Mouse (Mus musculus) layer of hippocampus, postnatal 36 days (tissue): ENCODE results near the gene Fbxo40. TPM values are rescaled to one million over a fixed set of nuclear protein-coding genes. Genes with fewer than 3 reads are reported as not detected.

Experiments used
- DNase-seq, 2 experiments: peaks; one replicate each; pipeline ENCODE4 v3.0.0; 2022
- total RNA-seq, 2 experiments: library from RNA; stranded (reverse); gene quantifications; 2 replicates each; pipeline ENCODE4 v1.2.3; 2021

The Fbxo40 gene
- total RNA-seq, 2 experiments from 2014 or later: 0.07 TPM; not detected in 1

DNA sequence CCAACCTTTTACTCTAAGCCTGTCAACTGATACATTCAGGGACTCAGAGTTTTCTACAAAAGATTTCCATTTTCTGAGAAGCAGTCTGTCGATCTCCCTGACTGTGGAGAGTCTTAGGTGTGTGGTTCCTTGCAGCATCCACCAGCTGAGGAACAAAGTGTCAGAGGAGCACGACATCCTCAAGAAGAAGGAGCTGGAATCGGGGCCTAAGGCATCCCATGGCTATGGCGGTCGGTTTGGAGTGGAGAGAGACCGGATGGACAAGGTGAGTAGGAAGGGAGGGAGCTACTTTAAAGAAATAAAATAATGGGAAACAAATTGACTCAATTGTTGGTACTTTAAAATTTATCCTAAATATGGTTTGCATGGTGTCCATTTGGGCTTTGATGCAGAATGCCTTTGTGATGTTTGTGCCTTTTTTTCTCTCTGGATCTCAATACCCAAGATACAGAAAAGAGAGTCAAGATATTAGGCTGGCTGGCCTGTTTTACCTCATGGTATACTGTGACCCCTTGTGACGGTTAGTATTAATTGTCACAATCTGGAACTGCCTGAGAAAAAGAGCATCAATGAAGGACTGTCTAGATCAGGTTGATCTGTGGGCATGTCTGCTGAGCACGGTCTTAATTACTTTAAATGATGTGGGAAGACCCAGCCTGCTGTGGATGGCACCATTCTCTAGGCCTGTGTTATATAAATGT is 43.7 kb downstream of the Fbxo40 start:
- no peak for DNase-seq

DNA sequence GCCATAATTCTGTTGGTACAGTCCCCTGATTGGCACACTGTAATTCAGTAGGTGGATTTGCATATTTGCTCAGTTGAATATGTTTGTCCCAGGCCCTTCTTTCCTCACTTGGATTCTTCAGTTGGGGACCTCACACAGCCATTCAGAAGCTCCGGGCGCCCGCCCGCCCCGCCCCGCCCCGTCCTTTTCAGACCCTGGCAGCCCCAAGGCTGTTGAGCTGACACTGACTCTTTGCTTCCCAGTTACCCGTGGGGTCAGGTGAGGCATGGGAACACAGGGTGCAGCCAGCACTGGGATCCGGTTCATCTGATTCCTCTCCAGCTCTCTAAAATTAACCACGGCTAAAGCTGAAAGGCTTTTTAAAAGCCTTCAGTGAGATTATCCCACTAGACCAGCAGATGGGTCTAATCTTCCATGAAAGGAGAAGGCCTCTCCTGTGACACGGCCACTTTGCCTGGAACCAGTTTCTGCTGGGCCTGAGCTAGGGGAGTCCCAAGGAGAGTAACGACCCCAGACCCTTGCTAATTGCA is 45.3 kb downstream of the Fbxo40 start:
- peak; percentile 19 to 24 for DNase-seq

DNA sequence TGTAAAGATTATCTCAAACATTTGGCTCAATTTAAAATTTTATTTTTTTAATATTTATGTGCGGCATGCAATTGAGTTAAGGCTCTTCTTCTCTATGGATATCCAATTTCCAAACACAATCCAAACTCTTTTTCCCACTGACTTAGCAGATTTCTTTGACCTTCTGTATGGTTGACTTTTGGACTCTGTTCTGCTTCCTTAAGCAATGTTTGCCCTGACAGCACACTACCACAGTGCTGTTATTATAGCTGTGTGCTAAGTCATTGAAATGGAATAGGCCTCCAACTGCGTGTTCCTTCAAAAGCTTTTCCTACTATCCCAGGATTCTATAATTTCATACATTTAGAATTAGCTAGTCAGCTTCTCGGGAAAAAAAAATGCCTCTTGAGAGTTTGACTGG is 46.7 kb downstream of the Fbxo40 start:
- no peak for DNase-seq

DNA sequence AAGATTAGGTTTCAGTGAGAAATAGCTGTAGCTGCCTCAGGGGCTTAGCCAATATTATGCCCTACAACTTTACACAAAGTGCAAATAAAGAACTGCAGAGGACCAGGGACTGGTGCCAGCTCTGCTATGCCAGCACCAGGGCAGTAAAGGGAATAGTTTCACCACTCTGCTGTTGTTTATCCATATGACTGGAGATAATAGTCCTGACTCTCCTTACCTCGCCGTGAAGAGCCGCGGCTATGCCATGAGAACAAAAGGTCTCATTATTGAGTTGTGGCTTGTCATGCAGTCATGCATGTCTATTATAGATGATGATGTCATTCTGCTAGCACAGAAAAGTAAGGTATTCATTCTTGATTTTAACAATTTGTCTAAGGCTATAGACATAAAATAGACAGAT is 48.4 kb downstream of the Fbxo40 start:
- DNase-seq: no peak

DNA sequence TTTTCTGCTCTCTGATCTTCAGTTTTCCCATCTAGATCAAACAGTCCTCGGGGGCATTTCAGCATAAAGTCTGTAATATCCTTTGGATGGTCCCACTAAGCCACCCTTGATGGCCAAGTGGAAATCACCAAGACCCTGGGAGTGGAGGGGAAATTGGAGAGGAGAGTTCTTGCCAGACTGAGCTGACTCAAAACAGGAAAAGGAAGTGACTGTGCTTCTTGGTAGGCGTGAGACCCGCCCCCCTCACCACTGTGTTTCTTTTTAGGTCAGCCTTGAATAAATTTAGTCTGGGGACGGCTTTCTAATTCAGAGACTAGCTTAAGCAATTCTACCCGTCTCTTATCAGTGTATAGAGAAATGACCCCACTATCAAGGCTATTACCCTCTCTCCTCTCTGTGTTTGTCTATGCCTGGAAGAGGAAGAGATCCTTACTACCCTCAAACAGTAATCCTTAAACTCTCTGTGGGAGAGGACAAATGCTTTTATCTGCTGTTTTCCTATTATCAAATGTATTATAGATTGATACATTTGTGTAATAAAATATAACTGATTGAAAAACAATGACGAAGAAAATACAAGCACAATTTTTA is 49.0 kb downstream of the Fbxo40 start:
- DNase-seq: no peak

DNA sequence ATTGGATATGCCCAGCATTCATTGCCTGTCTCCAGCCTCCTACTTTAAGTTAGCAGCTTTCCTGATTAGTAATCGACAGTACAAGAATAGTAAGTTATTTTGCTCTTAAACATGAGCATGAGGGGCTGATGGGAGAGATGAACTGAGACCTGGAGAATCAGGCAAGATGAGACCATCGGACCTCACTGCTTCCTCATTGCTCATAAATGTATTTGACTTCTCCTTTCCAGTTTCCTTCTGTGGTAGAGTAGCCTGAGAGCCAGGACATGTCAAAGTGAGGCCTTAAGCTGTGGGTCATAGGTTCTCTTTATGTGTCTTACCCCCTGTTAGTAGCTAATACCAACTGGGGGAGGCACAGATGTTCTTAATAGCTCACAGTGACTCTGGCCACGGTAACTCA is 54.5 kb downstream of the Fbxo40 start:
- DNase-seq: no peak

DNA sequence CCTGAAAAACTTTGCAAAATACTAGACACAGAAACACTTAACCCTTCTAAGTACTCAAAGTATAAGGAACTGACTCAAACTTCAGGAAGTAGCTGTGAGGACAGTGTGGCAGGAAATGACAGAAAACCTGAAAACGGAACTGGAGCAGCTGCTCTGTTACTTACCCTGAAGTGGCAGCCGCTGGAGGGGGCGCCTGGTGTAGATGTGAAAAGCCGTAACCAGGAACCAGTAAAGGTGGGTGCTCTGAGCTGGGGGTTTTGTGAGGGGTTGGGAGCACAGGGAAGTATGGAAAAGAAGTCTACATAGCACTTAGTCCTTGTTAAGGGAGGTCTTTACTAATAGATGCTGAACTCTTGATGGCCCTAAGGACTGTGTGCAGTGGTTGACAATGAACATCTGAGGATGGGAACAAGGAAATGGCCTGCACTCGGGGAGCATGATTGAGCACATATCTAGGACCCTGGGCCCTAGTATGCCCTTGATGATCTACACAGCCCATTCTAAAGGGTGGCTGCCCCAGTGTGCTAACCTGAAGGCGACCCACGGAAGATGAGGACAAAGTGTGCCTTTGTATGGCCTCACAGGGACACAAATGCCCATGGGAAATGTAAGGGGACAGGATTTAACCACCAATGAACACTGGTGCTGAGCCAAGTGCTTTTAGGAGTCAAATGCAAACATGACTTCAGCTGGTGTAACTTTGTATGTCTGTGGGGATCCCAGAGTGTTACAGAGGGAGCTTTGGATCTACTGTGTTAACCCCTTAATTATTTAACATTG is 55.2 kb downstream of the Fbxo40 start, which contains the start of gene Hcls1:
TSS of gene Hcls1 (plus strand) at position 143 of the 780 bp plus-strand sequence.
- DNase-seq: no peak

DNA sequence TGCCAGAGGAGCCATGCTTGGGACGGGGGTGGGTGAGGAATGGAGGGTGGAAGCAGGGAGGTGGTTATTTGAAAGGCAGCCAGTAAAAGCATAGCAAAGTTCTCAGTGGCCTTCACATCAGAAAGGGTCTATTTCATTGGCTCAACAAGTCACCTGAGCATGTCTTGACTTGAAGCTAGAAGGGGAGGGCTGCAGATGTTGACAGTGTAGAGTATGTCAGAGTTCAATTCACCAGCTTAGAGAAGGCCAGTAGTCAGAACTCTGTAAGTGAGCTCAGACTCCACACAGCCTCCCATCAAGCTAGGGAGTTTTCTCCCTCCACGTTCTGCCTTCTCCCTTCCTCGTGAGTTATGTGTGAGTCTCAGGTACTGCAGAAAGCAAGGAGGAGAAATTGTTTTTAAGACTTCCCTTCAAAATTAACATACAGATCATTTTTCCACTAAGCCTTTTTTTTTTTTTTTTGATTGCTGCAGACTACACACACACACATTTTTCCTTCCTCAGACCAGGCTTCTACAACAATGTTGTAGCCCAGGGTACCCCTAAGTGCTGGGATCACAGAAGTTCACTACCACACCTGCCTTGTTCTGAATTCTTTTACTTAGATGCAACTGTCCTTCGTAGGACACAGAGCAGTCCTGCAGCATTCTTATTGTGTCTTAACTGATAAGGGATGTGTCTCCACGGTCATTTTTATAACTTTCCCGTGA is 56.0 kb downstream of the Fbxo40 start:
- no peak for DNase-seq

DNA sequence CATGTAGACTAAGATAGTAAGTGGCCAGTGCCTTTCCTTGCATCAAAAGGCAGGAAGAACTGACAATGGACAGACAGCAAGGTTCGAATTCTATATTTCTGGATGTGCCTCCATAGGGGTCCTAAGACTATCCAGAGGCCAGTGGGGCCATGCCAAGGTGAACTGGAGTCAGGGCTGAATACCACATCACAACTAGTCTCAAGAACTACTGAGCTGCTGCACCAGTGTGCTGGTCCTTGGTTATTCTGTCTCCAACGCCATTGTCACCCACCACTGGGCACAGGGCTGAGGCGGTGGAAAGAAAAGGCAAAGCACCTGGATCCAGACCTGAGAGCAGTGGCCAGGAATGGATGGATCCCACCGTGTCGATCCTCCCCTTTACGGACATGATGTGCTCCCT is 57.7 kb downstream of the Fbxo40 start:
- no peak for DNase-seq

DNA sequence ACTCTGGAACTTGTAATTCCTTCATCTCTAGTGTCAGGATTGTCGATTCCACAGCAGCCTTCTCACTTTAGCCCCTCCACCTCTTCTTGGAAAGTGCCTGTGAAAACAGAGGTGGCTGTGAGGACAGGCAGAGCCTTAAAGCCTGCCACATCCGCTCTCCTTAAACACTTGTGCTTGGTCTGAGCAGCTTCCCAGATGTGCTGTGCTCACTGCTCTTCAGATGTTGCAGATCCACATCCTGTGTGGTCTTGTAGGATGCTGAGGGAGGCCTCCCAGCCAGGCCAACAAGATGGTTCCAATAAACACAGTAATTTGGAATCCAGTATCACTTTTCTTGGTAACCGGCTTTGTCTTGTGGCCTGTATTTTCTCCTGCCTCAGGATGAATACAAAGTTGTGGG is 58.3 kb downstream of the Fbxo40 start:
- DNase-seq: no peak

DNA sequence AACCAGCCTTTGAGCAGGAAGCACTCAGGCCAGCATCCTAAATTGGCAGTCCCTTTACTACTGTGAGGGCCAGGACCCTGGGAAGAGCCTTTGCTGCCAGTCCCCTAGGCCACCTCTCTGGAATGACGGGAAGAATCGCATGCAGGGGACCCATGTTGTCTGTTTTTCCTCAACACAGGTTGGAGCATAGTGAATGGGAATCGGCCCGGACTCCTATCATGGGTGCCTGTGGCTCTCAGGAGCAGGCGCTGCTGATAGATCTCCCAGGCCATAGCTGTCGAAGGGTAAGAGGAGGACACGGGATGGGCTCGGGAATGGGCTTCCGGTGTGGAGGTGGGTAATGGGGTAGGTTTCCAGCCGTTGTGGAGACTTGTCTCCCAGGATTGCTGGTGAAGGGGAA is 58.9 kb downstream of the Fbxo40 start:
- no peak for DNase-seq

DNA sequence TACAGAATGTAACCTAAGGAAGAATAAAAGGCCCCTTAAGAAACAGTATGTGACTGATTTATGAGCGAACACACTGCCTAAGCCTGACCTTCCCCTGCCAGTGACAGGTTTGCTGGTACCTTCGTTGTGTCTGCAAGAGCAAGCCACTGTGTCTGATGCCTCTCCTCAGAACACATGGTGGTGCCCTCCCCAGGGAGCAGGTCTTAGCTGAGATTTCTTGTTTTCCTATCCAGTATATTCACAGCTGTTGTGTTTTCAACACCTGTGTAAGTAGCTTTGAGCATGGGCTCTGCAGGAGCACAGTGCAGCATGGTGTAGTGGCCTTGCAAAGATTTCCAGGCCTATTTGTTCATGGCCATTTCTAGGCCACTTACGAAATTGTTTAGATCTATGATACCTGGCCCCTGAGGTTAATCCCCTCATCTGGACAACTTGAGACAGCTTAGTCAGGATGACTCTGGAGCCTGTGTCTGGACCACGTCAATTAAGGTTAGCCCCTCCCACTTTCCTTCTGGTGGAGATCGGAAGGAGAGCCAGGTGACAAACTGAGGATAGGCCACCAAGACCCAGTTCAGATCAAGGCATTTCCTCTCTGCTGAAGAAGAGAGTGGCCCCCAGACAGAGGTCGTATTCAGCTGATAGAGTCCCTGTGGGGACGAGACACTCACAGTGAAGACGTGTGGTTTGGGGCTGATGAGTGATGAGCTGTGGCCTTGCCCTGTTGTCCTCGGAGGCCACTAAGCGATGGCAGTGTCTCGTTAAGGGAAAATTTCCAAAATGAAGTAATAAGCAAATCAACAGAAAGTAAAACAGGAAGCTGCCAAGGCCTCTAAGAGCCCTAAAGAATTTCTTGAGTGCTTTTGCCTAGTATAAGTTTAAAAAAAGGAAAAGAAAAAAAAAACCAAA is 59.8 kb downstream of the Fbxo40 start:
- no peak for DNase-seq

DNA sequence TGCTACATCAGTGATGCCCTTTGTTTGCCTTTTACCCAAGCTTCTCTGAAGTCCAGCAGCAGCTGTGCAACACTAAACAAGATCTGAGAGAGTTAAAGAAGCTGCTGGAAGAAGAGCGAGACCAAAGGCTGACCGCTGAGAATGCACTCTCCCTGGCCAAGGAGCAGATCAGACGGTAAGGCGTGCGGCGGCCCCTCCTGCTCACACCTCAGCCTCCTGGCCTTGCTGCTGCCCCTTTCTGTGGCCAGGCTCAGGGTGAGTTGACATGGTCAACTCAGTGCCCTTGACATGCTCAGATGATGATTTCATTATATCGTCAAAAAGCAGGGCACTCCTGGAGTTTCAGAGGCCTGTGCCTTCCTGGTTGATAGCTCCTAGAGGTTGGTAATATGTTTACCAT is 61.1 kb downstream of the Fbxo40 start:
- no peak for DNase-seq

DNA sequence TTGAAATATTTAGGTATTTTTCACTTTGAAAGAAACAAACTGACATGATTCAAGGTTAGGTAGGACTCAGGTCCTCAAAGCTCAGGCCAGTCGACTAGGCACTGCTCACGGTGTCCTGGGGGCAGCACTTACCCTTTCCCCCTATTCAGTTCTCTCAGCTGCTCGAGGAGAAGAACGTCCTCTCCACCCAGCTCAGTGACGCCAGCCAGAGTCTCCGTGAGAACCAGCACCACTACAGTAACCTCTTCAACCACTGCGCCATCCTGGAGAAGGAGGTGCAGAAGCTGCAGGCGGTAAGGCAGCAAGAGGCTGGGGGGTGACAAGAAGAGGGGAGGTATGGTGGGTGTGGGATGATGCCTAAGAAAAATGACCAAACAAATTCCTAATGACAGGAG is 62.2 kb downstream of the Fbxo40 start:
- DNase-seq: no peak

DNA sequence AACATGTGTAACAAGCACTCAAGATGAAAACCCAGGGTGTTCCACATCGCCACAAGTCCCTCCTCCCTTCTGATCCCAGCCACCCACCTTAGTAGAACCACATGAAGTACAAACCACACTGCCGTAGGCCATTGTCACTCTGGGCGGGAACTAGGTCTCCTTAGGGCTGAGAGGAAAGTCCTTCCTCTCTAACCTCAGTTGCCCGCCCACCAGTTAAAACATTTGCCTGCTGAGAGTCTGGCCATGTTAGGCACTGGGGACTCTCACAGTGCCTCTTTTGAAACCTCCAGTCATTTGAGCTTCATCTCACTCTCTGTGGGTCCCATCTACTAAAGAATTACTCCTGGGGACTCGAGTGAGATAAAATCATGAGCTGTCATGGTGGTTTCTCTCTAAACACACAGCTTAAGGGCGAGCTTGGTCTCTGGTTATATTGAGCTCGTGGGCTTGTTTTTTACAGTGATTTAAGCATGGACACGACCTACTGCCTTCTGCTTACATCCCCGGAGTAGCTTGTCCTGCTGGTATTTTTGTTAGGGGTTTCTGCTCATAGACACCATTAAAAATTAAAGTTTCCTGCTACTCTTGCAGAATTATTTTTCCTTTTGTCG is 62.7 kb downstream of the Fbxo40 start:
- DNase-seq: no peak

DNA sequence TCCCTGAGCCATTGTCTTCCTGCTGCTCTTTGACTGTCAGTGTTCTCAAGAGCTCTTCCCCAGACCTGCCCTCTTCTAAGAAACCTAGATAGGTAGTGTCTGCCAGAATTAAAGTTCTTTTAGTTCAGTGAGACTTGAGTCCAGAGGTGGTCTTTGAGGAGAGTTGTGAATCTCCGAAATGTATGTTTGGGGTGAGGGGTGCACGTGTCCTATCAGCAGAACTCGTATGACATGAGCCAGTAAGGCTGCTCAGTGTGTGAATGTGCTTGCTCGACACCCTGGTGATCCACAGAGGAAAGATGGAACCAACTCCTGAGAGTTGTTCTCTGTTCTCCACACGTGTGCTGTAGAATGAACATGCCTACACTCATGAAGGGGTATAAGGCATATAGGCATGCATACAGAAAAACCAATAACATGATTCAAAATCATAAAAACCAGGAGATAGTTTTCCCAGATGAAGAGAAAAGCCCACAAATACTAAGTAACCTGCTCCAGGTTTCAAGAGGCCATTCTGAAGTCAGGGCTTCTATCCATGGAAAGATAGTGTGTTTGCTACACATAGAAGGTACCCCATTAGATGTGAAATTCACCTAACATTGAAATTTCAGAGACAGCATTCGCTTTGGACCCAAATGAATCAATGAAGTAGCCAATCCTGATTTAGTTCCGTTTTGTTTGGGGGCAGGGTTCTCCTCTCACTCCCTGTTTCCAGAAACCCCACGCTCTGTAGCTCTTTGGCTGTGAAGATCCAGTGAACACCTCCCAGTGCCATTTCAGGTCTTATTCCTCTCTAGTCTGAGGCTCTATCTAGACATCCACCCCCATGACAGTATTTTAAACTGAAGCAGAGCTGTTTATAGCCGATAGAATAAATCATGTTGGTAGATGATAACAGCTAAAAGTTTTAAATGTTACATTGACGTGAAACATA is 63.5 kb downstream of the Fbxo40 start:
- no peak for DNase-seq

DNA sequence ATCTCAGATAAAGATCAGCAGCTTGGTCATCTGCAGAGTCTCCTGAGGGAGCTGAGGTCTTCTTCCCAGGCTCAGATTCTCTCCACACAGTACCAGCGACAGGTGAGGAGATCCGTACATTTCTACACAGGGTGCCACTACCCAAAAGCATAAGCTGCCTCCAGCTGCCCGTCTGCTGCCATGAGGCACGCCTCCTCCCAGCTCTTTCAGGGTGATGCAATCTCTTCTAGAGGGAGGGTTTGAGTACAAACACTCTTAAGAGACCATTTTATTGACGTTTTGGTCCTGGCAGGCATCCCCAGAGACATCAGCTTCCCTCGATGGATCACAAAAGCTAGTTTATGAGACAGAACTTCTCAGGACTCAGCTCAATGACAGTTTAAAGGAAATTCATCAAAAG is 64.5 kb downstream of the Fbxo40 start:
- DNase-seq: peak in 1 of 2 experiments; percentile 44

DNA sequence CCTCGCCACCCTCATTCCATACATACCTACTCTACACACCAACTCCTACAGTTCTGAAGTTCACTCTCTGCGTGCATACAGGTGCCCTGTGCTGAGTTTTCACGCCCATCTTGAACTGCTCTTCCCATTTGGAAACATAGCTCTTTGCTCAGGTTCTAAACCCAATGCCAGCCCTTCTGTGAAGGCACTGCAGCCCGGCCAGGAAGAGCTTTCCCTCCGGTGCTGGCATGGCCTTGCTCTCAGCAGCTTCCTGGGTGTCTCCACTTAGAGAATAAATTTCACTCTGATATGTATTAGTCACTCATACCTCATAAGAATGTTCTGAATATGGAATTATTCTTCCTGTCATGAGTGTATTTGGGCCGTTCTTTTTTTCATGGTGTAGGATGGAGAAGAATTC is 64.9 kb downstream of the Fbxo40 start:
- DNase-seq: no peak

DNA sequence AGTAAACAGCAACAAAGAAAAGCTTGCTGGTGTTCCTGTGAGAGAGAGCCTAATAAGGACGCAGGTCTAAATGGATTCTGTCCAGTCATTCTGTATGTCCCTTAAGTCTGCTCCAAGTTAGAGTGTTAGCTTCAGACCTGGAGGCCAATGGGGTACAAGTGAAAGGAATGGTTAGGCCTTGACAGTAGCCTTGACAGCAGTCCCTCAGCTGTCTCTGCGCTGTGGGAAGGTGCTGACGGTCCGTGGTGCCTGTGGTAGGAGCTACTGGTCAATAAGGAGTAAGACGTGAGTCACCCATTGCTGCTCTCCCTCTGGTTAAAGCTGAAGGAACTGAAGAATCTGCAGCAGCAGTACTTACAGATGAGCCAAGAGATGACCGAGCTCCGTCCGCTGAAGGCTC is 66.0 kb downstream of the Fbxo40 start:
- DNase-seq: no peak

DNA sequence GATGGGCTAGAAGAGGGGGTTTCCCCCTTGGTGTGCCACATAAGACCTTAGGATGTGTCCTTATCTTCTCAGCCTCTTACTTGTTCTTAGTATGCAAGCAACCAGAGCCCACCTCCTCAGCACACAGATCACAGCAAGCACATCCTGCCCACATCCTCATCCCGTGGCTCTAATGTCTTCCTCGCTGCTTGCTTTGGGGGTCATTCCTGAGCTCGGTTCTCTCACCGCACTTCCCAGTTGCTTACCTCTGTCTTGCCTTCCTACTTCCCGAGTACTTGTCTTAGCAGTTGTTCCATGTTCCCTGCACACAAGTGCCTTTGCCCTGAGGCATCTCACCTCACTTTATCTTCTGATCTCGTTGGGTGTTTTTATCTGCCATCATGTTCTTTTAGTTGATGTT is 68.3 kb downstream of the Fbxo40 start:
- no peak for DNase-seq
